Mouse (Mus musculus): Measurements from ENCODE around the gene Tcap.

DNA sequence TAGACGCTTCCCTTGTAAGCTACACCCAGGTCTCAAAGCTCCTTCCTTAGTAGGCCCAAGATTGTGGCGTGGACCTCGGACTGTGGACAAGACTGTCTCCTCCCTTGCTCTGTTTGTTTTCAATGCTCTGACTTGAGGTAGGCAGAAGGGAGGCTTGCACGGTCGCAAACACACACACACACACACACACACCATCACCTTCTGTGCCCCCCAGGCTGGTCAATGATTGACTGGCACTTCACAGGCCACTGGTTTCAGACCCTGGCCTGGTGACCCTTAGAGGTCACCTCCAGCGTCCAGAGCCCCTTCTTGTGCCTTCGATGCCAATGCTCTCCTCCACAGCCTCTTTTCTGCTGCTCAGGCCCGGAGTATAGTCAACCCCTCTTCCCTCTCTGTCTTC lies 25.3 kb downstream of the Tcap start:
- no peak for TF ChIP-seq CTCF (IDR thresholded peaks at IDR 0.05; ENCODE audit: low read depth, low read length)
- TF ChIP-seq POLR2A (IDR thresholded peaks at IDR 0.05; ENCODE audit: extremely low read depth, insufficient read depth, low read length), result no peak
